Mouse (Mus musculus) embryonic fibroblast, embryonic 13.5 days (primary cell): ENCODE data around the gene L2hgdh.

Source experiments
- CTCF ChIP-seq: IDR thresholded peaks from 2 replicates; pipeline ENCODE4 v1.5.1; 2011; ENCODE audit warnings: mild to moderate bottlenecking, control low read depth, low read length, moderate library complexity, borderline replicate concordance; ENCODE audit not compliant: insufficient read depth
- POLR2A ChIP-seq: IDR thresholded peaks from 2 replicates; pipeline ENCODE4 v1.6.1; 2011; ENCODE audit warnings: low read depth, mild to moderate bottlenecking, control low read depth, low read length, moderate library complexity

DNA sequence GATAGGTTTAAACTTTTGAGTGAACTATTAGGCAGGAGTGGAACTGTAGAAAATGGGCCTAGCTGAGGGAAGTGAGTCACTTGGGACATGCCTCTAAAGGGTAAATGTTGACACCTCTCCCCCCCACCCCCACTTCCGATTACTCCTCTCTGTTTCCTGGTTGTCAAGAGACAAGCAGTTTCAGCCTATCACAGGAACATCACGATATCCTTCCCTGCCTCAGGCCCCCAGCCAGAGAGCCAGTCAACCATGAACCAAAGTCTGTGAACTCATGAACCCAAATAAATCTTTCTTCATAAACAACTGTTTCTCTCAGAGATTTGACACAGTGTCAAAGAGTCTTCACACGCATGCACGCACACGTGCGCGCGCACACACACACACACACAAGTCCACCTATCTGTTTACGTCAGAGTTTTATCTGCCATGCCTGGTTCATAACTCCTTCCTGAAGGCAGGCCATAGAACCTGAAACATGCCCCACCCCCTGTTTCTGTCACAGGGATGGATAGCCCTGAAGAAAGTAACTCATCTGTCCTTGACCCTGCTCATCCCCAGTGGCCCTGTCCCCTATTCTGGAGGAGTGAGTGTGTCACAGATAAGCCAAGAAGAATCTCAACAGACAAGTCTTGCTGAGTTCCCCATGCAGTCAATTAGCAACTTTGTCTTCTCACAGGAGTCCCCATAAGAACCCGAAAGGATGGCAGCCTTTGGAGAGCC lies 41.7 kb upstream of the L2hgdh start:
- TF ChIP-seq CTCF: no peak
- TF ChIP-seq POLR2A: no peak
